Mouse (Mus musculus) gastrocnemius, adult 18-20 months (tissue): ENCODE data around the gene Efcab8. TPM values are rescaled to one million over a fixed set of nuclear protein-coding genes. Genes with fewer than 3 reads are reported as not detected.
"Not testable (repeated sequence)": the region's sequence is repeated elsewhere in the genome, so short reads cannot be mapped to it uniquely, and the experiment has no call there.

Experiments used
- DNase-seq: peaks from one replicate; pipeline ENCODE4 v3.0.0; 2021; ENCODE audit warnings: low spot score
- total RNA-seq, 2 experiments: library from RNA; stranded (reverse); gene quantifications; 2 replicates each; pipeline ENCODE4 v1.2.3; 2021

Gene Efcab8
- total RNA-seq, 2 experiments from 2014 or later = not detected

- DNase-seq = no peak
Measured at GRCm38 (mm10) chr2:153824593-153824992, 44.9 kb downstream of the Efcab8 start.

GRCm38 (mm10) chr2:153825900-153826299 is 46.2 kb downstream of the Efcab8 start:
- DNase-seq = not testable (repeated sequence)

- no peak for DNase-seq
Measured at GRCm38 (mm10) chr2:153827171-153827830, 47.6 kb downstream of the Efcab8 start.

- DNase-seq = no peak
Measured at GRCm38 (mm10) chr2:153828704-153829103, 49.0 kb downstream of the Efcab8 start.

- DNase-seq = no peak
Measured at GRCm38 (mm10) chr2:153833291-153833690, 53.6 kb downstream of the Efcab8 start.

- DNase-seq = no peak
Measured at GRCm38 (mm10) chr2:153842854-153843253, 63.1 kb downstream of the Efcab8 start.

- no peak for DNase-seq
Measured at GRCm38 (mm10) chr2:153848389-153848788, 68.7 kb downstream of the Efcab8 start.

- DNase-seq = no peak
Measured at GRCm38 (mm10) chr2:153850351-153851029, 70.8 kb downstream of the Efcab8 start.

- peak; percentile 8 for DNase-seq
Measured at GRCm38 (mm10) chr2:153851030-153851360, 71.3 kb downstream of the Efcab8 start.

GRCm38 (mm10) chr2:153853544-153853943 is 73.8 kb downstream of the Efcab8 start:
- DNase-seq = no peak

GRCm38 (mm10) chr2:153859581-153859980 is 79.8 kb downstream of the Efcab8 start:
- no peak for DNase-seq

GRCm38 (mm10) chr2:153860315-153860714 is 80.6 kb downstream of the Efcab8 start:
- no peak for DNase-seq

GRCm38 (mm10) chr2:153860715-153861114 is 81.0 kb downstream of the Efcab8 start:
- no peak for DNase-seq

- no peak for DNase-seq
Measured at GRCm38 (mm10) chr2:153861960-153862359, 82.2 kb downstream of the Efcab8 start.

- no peak for DNase-seq
Measured at GRCm38 (mm10) chr2:153870984-153871383, 91.3 kb downstream of the Efcab8 start, which contains the start of gene Sun5. Sun5 (minus strand) TSS chr2:153871084.

GRCm38 (mm10) chr2:153874745-153875144 is 95.0 kb downstream of the Efcab8 start, which contains the start of gene Bpifb2:
Bpifb2 (plus strand) TSS chr2:153875045.
- no peak for DNase-seq

Other genes starting within 250 kb of the Efcab8 start
- under 1 TPM; 0.46 to 0.97 TPM for gene Nol4l, start 250.0 kb upstream of the Efcab8 start, total RNA-seq
- 1 to 10 TPM; 9.6 to 9.7 TPM for gene Commd7, start 147.2 kb upstream of the Efcab8 start, total RNA-seq
- under 1 TPM; 0.34 to 0.90 TPM for gene Dnmt3b, start 130.5 kb upstream of the Efcab8 start, total RNA-seq
- gene Dnmt3c, start 83.3 kb upstream of the Efcab8 start, total RNA-seq = not detected
- 10 to 100 TPM; 31.0 to 36.7 TPM for gene Mapre1, start 38.7 kb upstream of the Efcab8 start, total RNA-seq
- gene Sun5, start 91.2 kb downstream of the Efcab8 start, total RNA-seq = not detected
- not detected for gene Bpifb2, start 95.1 kb downstream of the Efcab8 start, total RNA-seq
- not detected for gene Bpifb6, start 120.5 kb downstream of the Efcab8 start, total RNA-seq
- not detected for gene Bpifb3, start 138.3 kb downstream of the Efcab8 start, total RNA-seq
- not detected for gene Bpifb4, start 158.3 kb downstream of the Efcab8 start, total RNA-seq
- gene Bpifa6, start 195.0 kb downstream of the Efcab8 start, total RNA-seq = not detected
- not detected for gene Bpifa2, start 228.3 kb downstream of the Efcab8 start, total RNA-seq